Mouse (Mus musculus) right cerebral cortex, postnatal 25 days (tissue): ENCODE measurements around the gene Sparc.

Experiments used
- DNase-seq: peaks from one replicate; pipeline ENCODE4 v3.0.0; 2022

Sparc gene

DNA sequence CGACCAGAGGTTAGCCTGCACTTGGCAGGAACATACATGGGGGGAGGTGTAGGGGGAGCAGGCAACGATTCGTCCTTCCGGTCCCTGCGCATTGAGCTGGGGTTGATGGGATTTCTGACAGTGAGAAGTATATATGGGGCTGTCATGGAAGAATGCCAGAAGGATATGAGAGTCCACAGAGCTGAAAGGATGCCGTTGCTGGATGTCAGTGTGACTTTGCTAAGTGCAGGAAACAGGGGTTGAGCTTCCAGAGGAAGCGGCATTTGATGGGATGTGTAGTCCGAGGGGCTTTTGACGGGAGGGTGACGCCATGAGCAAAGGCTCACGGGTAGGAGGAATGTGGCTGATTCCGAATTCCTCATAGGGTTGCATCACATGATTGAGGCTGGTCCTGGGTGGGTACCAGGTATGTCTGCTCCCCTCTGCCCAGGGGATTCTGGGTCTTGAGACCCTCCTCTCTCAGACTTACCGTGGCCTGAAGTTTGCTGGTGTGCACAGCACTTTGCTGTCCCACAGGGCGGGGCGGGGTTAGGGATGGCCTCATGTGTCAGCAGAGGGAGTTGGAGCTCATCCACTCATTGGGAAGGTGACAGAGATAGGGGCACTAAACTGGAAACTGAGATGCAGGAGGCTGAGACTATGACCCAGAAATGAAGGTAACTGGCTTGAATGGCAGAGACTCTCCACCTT lies 64.7 kb downstream of the Sparc start:
- DNase-seq = no peak

DNA sequence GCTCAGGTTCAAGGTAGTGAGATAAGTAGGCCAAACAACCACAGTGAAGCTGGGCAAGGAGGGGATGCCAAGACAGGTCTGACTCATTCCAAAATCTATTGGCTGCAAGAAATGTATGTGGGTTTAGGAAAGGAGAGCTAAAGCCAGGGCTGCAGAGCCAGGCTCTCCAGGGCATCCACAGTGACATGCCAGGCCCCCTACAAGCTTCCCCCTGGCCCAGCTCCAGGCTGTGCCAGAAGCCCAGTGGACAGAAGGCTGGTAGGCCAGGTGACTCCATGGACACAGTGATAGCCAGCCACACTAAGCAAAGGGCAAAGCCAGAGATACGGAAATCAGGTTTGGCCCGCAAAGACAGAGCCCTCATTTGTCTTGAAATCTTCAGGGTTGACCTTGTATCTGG lies 66.1 kb downstream of the Sparc start:
- no peak for DNase-seq
